Mouse (Mus musculus) testis, postnatal 10 days (tissue): ENCODE measurements at regions not wholly inside any gene's neighbourhood (a gene's known extent, or its start where the extent isn't known, plus 50 kb on each side); places are given as distances from the start of the nearest gene placed in this dataset.

Source experiments
- DNase-seq: peaks from one replicate; pipeline ENCODE4 v3.0.0; 2021; ENCODE audit warnings: low spot score

- DNase-seq = no peak
Observed at GRCm38 (mm10) chrX:11387200-11387940, 59.7 kb downstream of the H2al1j start.

- DNase-seq = no peak
Observed at GRCm38 (mm10) chrX:11388860-11389259, 61.2 kb downstream of the H2al1j start.

- no peak for DNase-seq
Observed at GRCm38 (mm10) chrX:11400406-11400805, 72.8 kb downstream of the H2al1j start.

GRCm38 (mm10) chrX:11404369-11404768 is 76.7 kb downstream of the H2al1j start:
- no peak for DNase-seq

- no peak for DNase-seq
Observed at GRCm38 (mm10) chrX:11412316-11412826, 84.7 kb downstream of the H2al1j start.

- no peak for DNase-seq
Observed at GRCm38 (mm10) chrX:11415662-11416061, 88.0 kb downstream of the H2al1j start.

DNA sequence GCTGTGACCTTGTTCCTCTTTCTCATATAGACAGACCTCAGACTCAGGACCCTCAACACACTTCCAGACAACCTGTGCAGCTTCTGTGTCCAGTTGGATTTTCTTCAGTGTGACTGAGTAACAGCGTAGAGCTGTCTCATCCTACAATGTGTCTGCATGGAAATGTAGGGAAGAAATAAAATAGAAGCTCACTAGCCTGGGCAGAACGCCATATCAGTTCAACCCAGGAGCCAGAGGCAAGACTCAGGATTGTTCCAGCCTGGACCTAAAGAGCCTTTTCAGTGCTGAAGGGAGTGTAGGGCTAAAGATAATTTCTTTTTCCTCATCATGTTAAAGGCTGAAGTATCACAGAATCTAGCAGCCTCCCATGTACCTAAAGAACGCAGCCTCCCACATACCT is 88.9 kb downstream of the H2al1j start:
- DNase-seq = no peak

DNA sequence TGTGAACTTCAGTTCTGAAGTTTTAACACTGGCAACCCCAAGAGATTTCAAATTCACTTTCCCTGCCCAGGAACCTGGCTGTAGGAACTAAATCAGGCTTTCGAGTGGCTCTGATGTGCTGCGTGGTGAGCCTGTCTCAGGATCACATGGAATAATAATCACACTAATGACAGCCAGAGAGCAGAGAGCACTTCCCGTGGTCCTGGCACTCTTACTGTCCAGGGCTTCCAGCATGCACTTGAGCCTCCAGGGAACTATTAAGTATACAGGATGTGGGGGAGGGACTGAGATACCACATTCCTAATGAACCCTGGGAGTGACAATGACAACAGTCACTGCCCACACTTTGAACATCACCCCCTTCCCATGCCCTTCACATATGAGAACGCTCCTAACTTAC is 90.2 kb downstream of the H2al1j start:
- DNase-seq = no peak

DNA sequence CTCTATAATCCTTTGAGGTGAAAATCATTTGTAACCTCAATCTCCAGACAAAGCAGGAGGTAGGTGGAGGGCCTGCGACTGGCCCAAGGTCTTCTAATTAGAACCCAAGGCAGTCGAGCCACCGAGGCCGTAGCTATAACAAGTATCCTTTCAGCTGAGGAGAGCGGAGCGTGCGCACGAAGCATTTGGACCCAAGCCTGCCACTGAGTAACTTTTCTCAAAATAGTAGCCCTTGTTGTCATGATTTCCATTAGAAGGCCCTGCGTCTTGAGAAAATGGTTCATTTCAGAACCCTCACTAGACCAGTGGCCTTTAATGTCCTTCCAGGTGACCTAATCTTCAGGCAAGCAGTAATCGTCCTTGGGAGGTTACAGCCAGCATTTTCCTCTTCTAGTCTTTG is 90.6 kb downstream of the H2al1j start:
- no peak for DNase-seq

DNA sequence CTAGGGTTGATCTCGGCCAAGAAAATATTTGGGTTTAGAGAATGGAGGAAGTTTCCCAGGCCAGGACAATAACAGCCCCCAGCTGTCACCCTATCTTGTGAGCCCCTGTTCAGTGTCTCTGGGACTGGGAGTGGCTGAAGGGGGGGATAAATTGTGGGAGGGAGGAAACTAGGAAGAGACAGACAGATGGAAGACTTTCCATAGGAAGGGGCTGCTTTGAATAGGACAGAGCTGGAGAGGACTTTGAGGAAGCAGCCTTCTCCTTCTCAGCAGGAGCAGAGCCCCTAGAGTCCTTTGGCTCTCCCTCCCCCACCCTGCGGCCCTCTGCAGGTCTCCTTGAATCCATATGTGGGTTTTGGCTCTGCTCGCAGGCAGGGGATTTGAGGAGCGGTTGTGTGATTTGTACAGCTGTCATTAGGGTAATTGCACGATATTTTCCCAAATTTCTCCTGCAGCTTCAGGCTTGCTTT is 91.6 kb downstream of the H2al1j start:
- no peak for DNase-seq

GRCm38 (mm10) chrX:11432403-11433004 is 104.9 kb downstream of the H2al1j start:
- no peak for DNase-seq

GRCm38 (mm10) chrX:11435338-11435737 is 107.7 kb downstream of the H2al1j start:
- no peak for DNase-seq

GRCm38 (mm10) chrX:11437151-11437944 is 109.7 kb downstream of the H2al1j start:
- peak; percentile 34 for DNase-seq

GRCm38 (mm10) chrX:11443543-11443942 is 115.9 kb downstream of the H2al1j start:
- no peak for DNase-seq

GRCm38 (mm10) chrX:11444261-11444725 is 116.7 kb downstream of the H2al1j start:
- DNase-seq = peak; percentile 40

- no peak for DNase-seq
Observed at GRCm38 (mm10) chrX:11448711-11449110, 121.1 kb downstream of the H2al1j start.

DNA sequence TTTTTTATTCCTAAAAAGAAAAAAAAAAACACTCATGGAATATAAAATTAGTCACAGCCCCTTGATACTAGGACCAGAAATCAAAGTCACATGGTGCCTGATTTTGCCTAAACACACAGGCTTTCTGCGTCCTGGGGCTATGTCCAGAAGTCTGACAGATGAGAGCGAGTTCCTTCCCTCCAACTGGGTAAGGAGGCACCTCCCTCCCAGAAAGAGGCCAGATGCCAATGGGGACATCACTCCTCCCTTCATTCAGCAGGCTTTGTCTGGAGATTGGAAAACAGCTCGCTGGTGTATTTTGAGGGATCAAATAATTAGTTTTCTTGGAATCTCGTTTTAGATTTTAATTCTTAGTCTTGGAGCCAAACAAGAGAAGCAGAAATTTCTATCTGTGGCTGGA is 130.9 kb downstream of the H2al1j start:
- no peak for DNase-seq

DNA sequence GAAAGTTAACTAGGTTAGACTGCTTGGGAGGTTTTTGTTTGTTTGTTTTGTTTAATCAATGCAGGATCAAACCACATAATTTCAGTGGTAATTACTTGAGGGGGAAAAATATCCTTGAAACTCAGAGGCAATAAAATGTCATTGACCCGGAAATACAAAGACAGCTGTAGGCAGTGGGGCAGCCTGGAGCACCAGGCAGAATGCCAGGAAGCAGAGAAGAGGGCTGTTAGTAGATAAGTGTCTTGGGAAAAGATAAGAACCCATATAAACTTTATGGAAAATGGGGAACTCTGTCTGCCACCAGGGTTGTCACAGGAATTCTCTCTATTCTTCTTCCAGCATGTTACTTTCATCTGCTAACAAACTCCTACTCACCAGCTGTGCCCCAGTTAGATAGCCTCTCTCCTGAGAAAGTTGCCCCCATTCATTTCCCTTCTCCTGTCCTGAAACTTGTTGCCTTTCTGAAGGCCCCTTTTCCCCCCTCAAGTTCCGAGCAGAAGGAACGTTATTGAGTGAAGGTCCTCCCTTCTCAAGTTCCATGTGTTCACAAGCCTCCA is 136.4 kb downstream of the H2al1j start:
- DNase-seq = no peak

DNA sequence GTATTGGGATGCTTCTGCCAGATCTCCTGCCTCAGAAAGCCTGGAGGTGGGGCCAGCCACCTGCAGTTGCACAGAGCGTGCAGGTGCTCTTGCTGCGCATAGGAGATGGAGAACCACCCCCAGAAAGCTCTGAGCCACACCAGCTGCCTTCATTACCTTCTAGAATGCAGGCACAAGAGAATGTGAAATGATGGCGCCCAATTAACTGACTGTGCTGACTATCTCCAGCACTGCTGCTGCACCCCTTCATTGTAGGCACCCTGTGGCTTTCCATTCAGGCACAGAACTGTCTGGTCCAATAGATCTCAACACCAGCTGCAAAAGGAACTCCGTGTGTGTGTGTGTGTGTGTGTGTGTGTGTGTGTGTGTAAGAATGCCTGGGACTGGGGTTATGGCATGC is 138.6 kb downstream of the H2al1j start:
- no peak for DNase-seq

- no peak for DNase-seq
Observed at GRCm38 (mm10) chrX:11479696-11480339, 152.2 kb downstream of the H2al1j start.

GRCm38 (mm10) chrX:11482141-11482540 is 154.5 kb downstream of the H2al1j start:
- no peak for DNase-seq

GRCm38 (mm10) chrX:11486588-11486987 is 159.0 kb downstream of the H2al1j start:
- no peak for DNase-seq
